Mouse (Mus musculus) gastrocnemius, postnatal 14 days (tissue): ENCODE results near the gene Tango6. TPM values are rescaled to one million over a fixed set of nuclear protein-coding genes. Genes with fewer than 3 reads are reported as not detected.

Experiments
- DNase-seq: peaks from one replicate; pipeline ENCODE4 v3.0.0; 2021; ENCODE audit warnings: mixed read lengths
- intact Hi-C: fragments of 180-260 bp; cut with DNase I; formaldehyde crosslinking; loops from one replicate; pipeline ENCODE4 v1.15.1; 2025; ENCODE audit warnings: low total_unique reads
- total RNA-seq, 2 experiments: library from RNA; stranded (reverse); gene quantifications; 2 replicates each; pipeline ENCODE4 v1.2.3; 2021

Gene Tango6
- total RNA-seq, 2 experiments from 2014 or later = 8.0 to 8.1 TPM

DNA sequence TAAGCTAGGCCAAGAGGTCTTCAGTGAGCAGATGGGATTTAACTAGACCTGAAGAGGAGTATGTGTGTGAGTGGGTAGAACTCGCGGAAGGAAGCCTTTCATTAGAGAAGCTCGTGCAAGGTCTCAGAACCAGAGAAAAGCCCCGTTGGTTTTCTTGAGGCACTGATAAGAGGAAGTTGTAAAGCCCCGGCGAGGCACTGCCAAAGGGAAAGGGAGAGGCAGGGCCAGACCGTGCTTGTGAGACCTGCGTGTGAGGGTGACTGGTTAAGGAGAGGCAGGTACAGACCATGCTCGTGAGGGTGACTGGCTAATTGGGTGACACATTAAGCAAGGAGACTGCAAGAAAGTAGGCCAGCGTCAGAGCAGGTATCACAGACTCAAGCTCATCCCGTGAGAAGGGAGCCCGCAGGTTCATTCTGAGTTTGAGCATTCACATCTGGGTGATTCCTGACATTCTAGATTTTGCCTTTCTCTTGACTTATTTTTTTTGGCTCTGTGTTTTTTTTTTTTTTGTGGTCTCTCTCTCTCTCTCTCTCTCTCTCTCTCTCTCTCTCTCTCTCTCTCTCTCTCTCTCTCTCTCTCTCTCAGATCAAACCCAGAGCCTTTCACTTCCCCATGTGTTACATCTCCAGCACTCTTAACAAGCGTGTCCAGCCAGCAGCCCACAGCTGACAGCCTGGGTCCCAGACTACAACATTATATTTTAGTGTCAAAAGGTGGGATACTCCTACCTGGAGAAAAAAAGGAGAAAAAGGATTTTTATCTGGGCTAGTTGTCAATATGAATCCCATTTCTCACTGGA, 54.2 kb downstream of the Tango6 start:
- intact Hi-C loops = no loop called here
- DNase-seq = no peak

DNA sequence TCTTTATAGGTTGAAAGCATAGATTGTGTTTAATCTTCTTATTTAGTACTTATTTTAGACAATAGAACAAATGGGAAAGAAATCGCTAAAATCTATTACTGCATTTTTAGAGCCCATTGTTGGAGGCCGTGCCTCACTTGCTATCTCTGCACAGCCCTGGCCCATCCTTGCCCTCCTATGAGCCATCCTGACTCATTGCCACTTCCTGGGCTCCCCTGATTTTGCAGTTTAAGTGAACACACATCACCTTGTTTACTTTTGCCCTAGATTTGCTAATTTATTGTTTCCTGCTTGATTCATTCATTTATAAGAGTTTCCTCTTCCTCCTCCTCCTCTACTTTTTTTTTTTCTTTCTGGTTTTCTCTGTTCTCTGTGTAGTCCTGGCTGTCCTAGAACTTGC, 55.0 kb downstream of the Tango6 start:
- intact Hi-C loops = no loop called here
- DNase-seq = no peak

DNA sequence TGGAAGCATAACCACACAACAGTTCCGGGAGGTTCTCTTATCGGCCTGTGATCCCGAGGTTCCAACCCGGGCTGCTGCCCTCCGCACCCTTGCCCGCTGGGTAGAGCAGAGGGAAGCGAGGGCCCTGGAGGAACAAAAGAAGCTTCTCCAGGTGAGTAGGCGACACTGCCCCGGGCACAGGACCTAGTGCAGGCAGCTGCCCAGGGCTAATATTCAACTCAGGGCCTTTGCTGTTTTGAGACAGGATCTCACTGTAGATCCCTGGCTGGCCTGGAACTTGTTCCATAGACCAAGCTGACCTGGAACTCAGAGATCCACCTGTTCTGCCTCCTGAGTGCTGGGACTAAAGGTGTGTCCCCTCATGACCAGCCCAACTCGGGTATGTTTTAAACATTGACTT, 59.5 kb downstream of the Tango6 start:
- intact Hi-C loops = no loop called here
- DNase-seq = no peak

DNA sequence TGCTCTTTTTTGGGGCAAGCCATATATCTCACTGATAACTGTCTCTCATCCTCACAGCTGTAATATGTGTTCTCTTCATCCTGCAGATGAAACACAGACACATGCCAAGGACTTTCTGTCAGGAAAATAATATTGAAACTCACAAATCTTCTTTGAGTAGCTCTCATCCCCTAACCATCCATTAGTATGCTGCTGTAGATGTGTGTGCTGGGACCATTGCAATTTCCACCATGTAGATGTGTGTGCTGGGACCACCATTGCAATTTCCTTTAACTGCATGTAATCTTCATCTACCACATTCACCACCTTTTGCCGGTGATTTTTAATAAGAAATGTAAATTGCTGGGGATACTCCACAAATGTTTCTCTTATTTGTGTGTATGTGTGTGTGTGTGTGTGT, 60.5 kb downstream of the Tango6 start:
- intact Hi-C loops = no loop called here

DNA sequence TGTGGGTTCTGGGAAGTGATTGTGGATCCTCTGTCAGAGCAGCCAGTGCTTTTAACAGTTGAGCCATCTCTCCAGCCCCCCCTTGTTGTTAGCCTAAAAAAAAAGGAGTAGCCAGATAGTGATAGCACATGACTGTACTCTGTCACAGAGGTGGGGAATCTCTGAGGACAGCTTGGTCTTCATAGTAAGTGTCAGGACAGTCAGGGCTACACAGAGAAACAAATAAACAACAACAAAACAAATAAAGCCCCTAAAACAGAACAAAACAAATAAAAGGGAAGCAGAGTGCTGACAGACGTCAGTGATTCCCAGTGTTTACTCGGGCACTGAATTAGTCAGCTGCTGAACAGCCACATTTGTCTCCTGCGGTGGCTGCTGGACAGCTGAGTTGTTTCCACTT, 70.6 kb downstream of the Tango6 start:
- intact Hi-C loops = no loop called here
- DNase-seq = no peak

More for the DNA sequence above, 60.5 kb downstream of the Tango6 start:
- no peak for DNase-seq

DNA sequence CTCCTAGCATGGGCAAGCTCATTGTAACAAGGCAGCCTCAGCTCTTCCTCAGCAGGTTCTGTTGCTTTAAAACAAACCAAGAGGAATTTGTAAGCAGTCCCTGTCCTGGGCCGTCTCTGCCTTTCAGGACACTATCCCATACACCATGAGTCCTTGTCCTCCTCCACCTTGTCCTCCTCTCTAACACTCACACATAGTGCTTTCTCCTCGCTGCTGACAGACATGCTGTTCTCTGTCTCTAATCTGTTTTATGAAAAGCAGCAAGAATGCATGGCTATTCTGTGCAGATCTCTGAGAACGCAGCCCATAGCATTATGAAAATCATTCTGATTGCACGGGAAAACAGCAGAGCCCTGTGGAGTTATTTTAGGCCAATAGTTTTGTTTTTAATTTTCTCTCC, 78.4 kb downstream of the Tango6 start:
- no peak for DNase-seq
- intact Hi-C loops = no loop called here

DNA sequence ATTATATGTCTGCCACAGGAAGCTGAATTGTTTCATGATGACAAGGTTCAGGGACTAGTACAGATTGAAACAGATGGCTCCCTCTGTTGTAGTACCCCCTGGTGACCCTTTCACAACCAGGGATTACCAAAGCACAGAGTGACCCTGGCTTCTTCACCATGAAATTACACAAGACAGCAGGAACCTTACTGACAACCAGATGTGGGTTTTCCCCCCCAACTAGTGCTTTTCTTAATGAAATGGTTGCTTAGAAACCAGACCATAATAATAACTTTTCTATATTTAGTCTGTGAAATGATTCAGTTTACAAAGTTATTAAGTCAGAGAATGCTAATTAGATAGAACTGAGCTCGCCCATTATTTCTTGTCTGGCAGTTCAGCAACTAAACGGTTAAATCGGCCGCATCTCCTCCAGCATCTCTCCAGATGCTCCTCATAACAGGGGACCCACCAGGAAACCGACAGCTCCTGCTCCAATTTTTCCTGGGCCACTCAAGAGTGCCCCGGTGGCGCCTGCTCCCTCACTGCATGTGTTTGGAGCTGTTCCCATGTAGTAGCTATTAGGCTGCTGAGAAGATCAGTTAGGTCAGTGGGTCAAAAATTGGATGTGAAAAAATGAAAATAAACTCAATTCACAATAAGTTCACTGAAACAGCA, 79.1 kb downstream of the Tango6 start:
- DNase-seq = no peak
- intact Hi-C loops = no loop called here

DNA sequence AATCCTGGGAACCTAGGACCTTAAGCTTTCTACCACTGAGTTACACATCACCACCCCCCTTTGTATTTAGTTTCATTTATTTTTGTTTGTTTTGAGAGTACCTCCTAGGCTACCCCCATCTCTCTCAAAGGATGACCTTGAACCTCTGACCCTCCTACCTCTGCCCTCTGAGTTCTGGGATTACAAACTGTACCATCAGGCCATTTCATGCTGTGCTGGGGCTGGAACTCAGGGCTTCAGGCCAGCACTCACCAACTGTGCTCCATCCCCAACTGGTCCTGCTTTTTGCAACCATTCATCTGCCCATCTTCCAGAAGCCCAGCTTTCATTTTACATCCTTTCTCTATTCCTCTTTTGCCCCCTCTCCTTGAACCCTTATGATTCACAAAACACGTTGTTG, 81.7 kb downstream of the Tango6 start:
- intact Hi-C loops = no loop called here
- DNase-seq = no peak

DNA sequence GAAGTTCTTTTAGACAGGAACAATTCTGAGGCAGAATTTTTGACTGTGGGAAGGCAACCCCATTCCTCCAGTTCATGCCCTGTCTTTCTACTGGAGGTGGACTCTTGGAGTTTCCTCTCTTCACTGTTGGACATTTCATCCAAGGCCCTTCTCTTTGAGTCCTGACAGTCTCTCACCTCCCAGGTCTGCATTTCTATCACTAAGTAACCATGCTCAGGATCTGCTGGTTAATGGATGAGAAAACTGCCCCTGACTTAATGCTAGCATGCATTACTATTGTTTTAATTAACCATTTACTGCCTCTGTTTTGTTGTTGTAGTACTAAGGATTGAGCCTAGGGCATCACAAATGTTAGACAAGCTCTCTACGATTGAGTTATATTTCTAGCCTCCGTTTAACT, 82.7 kb downstream of the Tango6 start:
- DNase-seq = no peak
- intact Hi-C loops = no loop called here

DNA sequence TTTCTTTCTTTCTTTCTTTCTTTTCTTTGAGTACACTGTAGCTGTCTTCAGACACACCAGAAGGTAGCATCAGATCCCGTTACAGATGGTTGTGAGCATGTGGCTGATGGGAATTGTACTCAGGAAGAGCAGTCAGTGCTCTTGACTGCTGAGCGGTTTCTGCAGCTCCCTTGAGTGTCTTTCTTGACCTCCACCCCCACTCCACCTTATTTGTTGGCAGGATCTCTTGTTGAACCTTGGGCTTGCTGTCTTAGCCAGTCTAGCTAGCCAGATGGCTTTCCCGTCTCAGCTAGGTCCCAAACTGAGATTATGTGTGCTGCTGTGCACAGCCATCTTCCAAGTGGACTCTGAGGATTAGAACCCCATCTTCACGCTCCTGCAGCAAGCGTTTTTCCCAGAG, 83.9 kb downstream of the Tango6 start:
- intact Hi-C loops = no loop called here
- no peak for DNase-seq

DNA sequence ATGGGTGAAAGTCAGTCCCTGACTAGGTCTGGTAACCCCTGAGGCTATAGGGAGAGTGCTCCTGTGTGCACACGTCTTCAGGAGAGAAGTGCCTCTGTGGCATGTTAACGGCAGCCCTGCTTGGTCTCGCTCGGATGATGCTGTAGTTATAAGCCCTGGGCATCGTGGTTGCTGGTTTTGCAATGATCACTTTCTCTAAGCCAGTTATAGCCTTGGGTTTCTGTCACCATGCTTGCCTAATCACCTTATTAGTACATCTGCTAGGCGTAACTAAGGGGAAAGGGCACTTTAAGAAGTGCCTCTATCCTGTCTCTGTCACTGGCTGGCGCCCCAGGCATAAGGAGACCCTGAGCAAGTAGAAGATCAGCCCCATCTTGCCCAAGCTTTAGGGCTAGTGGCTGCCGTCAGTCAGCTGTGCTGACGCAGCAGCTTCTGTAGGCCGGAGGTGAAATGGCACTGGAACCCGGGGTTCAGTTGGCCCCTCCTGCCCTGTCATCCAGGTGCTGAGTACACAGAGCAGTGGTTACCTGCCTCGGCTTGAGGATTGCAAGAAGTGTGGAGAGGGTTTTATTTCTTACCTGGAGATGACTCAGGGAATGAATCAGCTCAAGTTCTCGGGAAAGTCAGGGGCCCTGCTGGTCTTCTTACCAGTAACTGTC, 86.4 kb downstream of the Tango6 start:
- intact Hi-C loops = no loop called here

DNA sequence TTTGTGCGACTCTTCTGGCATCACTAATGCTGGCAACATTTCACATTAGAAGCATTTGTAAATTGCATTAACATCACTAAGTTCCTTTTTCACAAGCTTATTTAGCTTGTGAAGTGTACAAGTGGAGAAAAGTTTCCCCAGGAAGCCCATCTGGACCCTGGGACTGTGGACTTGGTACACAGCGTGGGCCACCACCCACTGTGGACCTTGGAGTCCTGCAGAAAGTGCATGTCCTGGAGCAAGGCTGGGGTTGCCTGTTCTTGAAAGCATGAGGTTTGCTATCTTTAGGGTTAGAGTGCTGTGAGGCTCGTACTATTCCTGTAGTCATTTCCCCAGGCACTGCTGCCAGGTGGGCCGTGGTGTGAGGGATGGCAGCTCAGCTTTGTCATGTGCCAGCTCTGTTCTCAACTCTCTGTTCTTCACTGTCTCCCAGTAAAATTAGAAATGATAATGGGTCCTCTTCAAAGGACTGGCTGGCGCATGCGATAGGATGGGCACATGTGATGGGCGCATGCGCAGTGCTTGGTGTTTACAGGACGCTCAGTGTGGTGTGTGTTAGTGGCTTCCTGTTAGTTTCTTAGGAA, 87.8 kb downstream of the Tango6 start:
- DNase-seq = no peak
- intact Hi-C loops = no loop called here

More for the DNA sequence above, 86.4 kb downstream of the Tango6 start:
- DNase-seq = no peak

DNA sequence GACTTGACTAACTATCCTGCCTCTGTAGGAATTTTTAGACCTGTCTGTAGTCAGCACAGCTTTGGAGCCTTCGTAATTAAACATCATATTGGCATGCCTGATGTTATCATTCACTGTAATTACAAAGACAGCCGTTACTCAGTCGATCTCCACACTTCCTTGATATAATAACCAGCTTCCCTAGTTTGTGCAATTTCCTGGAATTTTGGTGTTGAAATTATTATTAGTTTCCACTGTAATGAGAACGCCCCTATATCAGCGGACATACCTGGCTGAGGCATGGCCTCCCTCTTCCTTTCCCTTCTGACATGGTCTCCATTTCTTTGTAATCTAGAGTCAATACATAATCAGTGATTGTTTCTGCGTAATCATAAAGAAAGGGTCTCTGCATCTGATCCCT, 89.2 kb downstream of the Tango6 start:
- intact Hi-C loops = no loop called here
- no peak for DNase-seq

DNA sequence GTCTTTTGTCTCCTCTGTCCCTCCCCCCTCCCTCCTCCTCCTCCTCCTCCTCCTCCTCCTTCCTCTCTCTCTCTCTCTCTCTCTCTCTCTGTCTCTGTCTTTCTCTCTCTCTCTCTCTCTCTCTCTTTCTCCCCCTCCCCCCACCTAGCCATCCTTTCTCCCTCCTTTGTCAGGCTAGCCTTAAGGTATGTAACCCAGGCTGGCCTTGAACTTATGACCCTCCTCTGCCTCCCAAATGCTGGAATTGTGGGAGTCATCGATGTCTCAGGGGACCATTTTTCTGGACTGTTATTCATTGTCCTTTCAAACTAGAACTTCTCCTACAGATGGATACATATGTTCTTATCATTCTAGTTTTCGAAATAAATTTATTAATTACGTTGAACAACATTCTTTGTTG, 89.6 kb downstream of the Tango6 start:
- intact Hi-C loops = no loop called here
- DNase-seq = no peak

DNA sequence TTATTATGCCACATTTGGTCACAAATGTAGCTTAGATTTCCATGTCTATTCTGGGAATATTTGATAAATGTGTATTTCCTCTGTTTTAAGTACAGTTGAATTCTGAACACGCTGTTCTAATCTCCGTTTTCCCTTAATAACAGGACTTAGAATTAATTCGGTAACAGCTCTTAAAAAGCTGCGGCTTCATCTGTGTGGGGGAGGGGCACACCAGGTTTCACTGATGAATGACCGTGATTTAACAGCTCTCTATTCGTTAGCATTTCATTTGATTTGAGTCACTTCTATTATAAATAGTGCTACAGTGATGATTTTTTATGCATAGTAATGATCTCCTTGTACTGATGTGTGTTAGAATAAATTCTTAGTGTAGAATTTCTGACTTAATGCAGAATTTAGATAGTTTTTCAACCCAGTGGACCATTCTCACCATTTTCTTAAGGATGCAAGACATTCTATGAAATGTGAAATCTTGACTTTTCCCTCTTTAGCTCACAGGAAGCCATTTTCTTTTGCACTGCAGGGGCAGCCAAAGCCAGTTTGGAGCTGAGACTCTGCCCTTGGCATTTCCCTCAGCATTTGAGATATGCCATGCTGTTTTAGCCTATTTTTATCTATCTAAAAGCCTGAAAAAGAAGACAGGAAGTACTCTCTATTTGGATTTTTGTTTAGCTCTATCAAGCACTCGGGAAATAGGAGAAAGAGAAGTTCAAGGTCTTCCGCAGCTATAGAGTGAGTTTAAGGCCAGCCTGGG, 91.9 kb downstream of the Tango6 start:
- intact Hi-C loops = no loop called here
- no peak for DNase-seq

DNA sequence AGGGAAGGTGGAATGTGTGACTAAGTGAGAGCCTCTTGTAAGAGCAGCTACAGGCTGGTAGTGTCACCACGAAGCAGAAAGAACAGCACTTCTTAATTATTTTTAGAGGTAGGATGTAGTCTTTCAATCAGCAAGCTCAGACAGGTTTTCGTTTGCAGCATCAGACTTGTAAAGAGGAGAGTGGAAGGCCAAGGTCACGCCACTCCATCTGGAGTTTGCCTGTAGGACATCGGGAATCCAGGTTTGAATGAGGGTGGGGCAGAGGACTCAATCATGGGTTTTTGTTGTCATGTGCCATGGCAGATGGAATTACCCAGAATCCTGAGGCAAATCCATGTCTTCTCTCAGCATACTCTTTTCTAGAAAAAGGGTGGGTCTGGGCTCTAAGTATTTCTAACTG, 106.8 kb downstream of the Tango6 start:
- intact Hi-C loops = no loop called here
- DNase-seq = no peak

DNA sequence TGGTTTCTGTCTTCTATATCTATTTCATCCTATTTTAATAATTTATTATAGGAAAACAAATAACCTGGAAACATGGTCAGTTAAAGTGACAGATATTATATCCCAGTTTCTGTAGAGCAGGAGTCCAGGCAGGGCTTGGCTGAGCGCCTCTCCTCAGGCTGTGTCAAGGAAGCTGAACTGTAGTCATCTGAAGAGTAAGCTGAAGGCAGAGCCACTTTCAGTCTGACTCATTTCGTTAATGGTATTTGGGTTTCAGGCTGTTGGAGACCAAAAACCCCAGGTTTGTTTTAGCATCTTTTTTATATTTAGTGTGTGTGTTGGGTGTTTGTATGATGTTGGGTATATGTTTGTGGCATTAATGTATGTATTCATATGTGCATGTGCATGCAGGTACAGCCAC, 112.0 kb downstream of the Tango6 start:
- intact Hi-C loops = no loop called here
- DNase-seq = no peak

DNA sequence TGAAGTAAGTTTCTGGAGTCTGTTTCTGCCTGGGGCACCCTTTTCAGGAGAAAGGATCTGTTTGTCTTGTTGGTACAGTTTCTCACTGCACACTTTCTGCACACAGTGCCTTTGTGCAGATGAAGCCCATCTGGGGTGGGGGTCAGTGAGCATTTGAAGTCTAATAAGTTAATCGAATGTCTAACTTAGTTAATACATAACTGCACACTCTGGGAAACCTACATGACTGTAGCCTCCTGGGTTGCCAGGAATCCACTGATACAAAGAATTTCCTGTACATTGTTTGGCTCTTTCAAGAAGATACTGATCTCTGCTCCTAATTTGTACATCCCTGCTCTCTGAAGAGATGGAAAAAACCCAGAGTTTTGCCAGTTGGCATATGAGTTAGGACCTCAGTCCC, 117.0 kb downstream of the Tango6 start:
- intact Hi-C loops = no loop called here
- DNase-seq = no peak

DNA sequence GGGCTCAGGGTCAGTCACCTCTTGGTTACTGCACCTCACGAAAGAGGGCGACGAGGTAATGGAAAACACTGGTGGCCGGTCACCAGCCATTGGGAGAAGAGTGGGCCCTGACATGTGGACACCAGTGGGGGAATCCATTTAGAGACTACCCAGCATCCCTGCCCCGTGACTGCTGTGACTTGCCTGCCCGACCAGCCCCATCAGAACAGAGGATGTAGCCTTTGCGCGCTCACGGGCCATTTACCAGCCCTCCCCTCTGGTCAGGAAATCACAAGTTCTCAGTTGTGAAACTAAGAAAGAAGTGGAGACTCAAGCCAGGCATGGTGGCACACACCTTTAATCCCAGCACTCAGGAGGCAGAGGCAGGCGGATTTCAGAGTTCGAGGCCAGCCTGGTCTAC, 118.4 kb downstream of the Tango6 start:
- intact Hi-C loops = no loop called here
- no peak for DNase-seq
